Mouse (Mus musculus) C2C12 (cell line): ENCODE data around the gene Clstn2.

Source experiments
- CEBPB ChIP-seq: IDR thresholded peaks from one replicate; pipeline ENCODE4 v1.6.1; 2011; ENCODE audit warnings: low read depth, mild to moderate bottlenecking, control low read depth, moderate library complexity
- CTCF ChIP-seq: IDR thresholded peaks from one replicate; pipeline ENCODE4 v1.5.1; 2011; ENCODE audit not compliant: control insufficient read depth, insufficient read depth, insufficient read length
- FOSL1 ChIP-seq: IDR thresholded peaks from one replicate; pipeline ENCODE4 v1.8.0; 2011; ENCODE audit warnings: mild to moderate bottlenecking, low read length; ENCODE audit not compliant: poor library complexity, insufficient read depth, severe bottlenecking
- MAX ChIP-seq: IDR thresholded peaks from one replicate; pipeline ENCODE4 v1.6.1; 2011; ENCODE audit warnings: mild to moderate bottlenecking, control low read depth
- MYOD1 ChIP-seq: IDR thresholded peaks from one replicate; pipeline ENCODE4 v1.6.1; 2011; ENCODE audit warnings: low read depth; ENCODE audit not compliant: control insufficient read depth, insufficient read length
- MYOG ChIP-seq: IDR thresholded peaks from one replicate; pipeline ENCODE4 v1.6.1; 2011; ENCODE audit not compliant: control insufficient read depth, insufficient read length; ENCODE audit errors: extremely low read depth
- USF1 ChIP-seq: IDR thresholded peaks from one replicate; pipeline ENCODE4 v1.6.1; 2011; ENCODE audit warnings: low read depth, mild to moderate bottlenecking, control low read depth, moderate library complexity

- TF ChIP-seq MYOG (no peak), USF1 (no peak), CTCF (no peak), FOSL1 (no peak), MAX (no peak), MYOD1 (no peak), CEBPB (no peak)
These were observed 244.8 kb downstream of the Clstn2 start for GRCm38 (mm10) chr9:97788151-97788670.
